Mouse (Mus musculus) midbrain, embryonic 15.5 days (tissue): ENCODE data around the gene Epha8. TPM values are rescaled to one million over a fixed set of nuclear protein-coding genes. Genes with fewer than 3 reads are reported as not detected.

Experiments
- ATAC-seq: fragments of 200-750 bp; cut with Nextera tagmentation; replicated peaks from 2 replicates; pipeline ENCODE4 v1.8.0; 2017; ENCODE audit warnings: moderate TSS enrichment
- H3K27ac ChIP-seq: fragments of 300-500 bp; sonication (generic); 2 replicates; pipeline ENCODE4 v1.5.1; 2015; ENCODE audit warnings: mild to moderate bottlenecking, inconsistent platforms
- H3K27me3 ChIP-seq: fragments of 300-500 bp; sonication (generic); replicated peaks from 2 replicates; pipeline ENCODE4 v1.6.1; 2015; ENCODE audit warnings: inconsistent platforms
- H3K36me3 ChIP-seq: fragments of 300-500 bp; sonication (generic); replicated peaks from 2 replicates; pipeline ENCODE4 v1.6.1; 2015; ENCODE audit warnings: inconsistent platforms
- H3K4me1 ChIP-seq: fragments of 300-500 bp; sonication (generic); 2 replicates; pipeline ENCODE4 v1.6.1; 2015; ENCODE audit warnings: inconsistent platforms
- H3K4me2 ChIP-seq: fragments of 300-500 bp; sonication (generic); 2 replicates; pipeline ENCODE4 v1.6.1; 2015; ENCODE audit warnings: inconsistent platforms, mild to moderate bottlenecking, moderate library complexity
- H3K4me3 ChIP-seq: fragments of 300-500 bp; sonication (generic); 2 replicates; pipeline ENCODE4 v1.5.1; 2015; ENCODE audit warnings: mild to moderate bottlenecking, inconsistent platforms
- H3K9ac ChIP-seq: fragments of 300-500 bp; sonication (generic); 2 replicates; pipeline ENCODE4 v1.6.1; 2015; ENCODE audit warnings: mild to moderate bottlenecking, inconsistent platforms
- H3K9me3 ChIP-seq: fragments of 300-500 bp; sonication (generic); 2 replicates; pipeline ENCODE4 v1.6.1; 2016; ENCODE audit warnings: inconsistent platforms
- WGBS: fragments of 180-500 bp; shearing (Covaris S2); methylation state at CpG from one replicate; pipeline ENCODE4 v1.1.7; 2015; ENCODE audit warnings: mixed read lengths; 5-methylcytosine and 5-hydroxymethylcytosine counted together
- polyA plus RNA-seq: library from polyadenylated mRNA; unstranded; fragments of >200 nt; fragmentation: Nextera tagmentation; extraction: Ambion mirVana; gene quantifications from 2 replicates; pipeline ENCODE4 v1.2.1, GENCODE M21; 2015

Epha8 gene
- polyA plus RNA-seq, 1 experiment from 2014 or later = 23.1 TPM

DNA sequence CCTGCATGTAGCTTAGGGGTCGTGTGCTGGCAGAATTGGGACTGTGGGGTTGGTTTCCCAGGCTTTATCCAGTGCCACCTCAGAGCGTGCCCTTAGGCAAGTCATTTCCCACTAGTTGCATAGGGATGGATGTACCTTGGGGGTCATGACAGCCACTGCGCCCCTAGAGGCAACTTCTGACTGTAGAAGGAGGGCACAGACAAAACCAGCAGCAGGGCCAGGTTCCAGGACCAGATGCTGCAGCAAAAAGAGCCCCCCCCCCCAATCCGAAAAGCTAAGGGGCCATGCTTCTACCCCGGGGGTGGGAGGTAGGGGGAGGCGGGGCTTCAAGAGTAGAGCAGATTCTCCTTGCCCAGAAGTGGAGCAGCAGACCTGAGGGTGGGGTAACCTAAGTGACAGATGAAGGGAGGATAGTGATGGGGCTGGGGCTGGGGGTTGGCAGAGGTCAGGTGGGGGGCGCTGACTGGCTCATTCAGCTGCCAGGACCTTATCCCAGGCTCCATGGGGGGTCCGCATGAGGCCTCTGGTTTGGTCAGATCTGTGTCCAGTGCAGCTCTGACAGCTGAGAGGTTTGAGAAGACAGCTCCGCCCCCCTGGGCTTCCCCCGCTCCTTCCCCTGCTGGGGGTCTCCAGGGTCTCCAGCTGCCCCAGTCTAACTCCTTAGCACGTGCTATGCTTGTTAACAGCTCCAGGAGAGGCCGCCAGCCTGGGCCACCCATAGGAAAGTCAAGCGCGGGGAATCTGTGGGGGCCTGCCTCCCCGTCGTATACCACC is 13.1 kb upstream of the Epha8 start:
- peaks cover 42% of the 10 kb centered on the region for H3K27me3 ChIP-seq
- no peak overlapping the region for H3K4me2 ChIP-seq
- no peak overlapping the region for H3K9ac ChIP-seq
- peaks cover 54% of the 10 kb centered on the region for H3K4me1 ChIP-seq
- WGBS = 31% methylated on average over 16 of the region's 16 CpGs
- no peak overlapping the region for H3K27ac ChIP-seq
- no peak for ATAC-seq
- H3K36me3 ChIP-seq = no peaks in the 10 kb centered on the region
- no peak overlapping the region for H3K4me3 ChIP-seq
- no peaks in the 10 kb centered on the region for H3K9me3 ChIP-seq

DNA sequence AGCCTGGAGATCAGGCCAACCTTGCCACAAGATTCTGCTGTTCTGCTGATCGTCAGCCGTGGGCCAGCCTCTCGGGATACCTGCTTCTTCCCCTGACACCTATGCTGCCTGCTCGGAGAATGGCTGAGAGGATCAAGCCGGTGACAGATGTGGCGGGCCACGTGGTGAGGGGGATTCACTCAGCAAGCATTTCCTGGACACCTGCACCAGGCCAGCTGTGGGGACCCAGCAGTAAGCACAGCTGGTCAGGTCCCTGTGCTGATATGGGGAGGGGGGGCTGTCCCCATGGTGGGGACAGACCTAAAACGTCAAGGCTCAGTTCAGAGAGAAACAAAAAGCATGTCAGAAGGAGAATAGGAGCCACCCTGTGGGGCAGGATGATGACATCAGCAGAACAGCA is 12.5 kb upstream of the Epha8 start:
- H3K4me3 ChIP-seq = no peak overlapping the region
- H3K9ac ChIP-seq = no peak overlapping the region
- whole genome bisulfite sequencing = 48% methylated on average over 8 of the region's 8 CpGs
- no peaks in the 10 kb centered on the region for H3K9me3 ChIP-seq
- H3K27me3 ChIP-seq = peaks cover 40% of the 10 kb centered on the region
- no peak for ATAC-seq
- H3K36me3 ChIP-seq = no peaks in the 10 kb centered on the region
- H3K27ac ChIP-seq = no peak overlapping the region
- no peak overlapping the region for H3K4me2 ChIP-seq
- peaks cover 55% of the 10 kb centered on the region for H3K4me1 ChIP-seq

DNA sequence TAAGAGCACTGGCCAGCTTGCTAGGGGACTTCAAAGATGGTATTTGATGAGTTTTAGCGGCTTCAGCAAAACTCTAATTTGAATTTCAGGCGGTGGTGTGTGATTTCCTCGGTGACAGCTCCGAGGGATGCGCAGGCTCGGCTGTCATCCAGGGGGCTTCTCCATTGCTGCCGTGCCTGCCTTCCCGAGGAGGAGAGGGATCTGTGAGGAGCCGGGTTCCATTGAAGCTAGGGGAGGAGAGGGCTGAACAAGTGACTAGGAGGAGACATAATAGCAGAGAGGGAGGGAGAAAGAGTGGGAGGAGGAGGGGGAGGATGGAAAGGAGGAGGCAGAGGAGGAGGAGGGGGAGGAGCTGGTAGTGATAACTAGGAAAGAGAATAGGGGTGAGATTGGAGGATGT is 10.9 kb upstream of the Epha8 start:
- H3K4me1 ChIP-seq = peaks cover 61% of the 10 kb centered on the region
- WGBS = 4% methylated on average over 9 of the region's 9 CpGs
- peak overlapping the region; percentile 28 for H3K4me2 ChIP-seq
- no peak overlapping the region for H3K9ac ChIP-seq
- H3K9me3 ChIP-seq = no peaks in the 10 kb centered on the region
- peak; percentile 24; the same call in 1 of the 2 replicates for ATAC-seq
- peak overlapping the region; percentile 69 for H3K27ac ChIP-seq
- no peak overlapping the region for H3K4me3 ChIP-seq
- no peaks in the 10 kb centered on the region for H3K36me3 ChIP-seq
- H3K27me3 ChIP-seq = peaks cover 43% of the 10 kb centered on the region

DNA sequence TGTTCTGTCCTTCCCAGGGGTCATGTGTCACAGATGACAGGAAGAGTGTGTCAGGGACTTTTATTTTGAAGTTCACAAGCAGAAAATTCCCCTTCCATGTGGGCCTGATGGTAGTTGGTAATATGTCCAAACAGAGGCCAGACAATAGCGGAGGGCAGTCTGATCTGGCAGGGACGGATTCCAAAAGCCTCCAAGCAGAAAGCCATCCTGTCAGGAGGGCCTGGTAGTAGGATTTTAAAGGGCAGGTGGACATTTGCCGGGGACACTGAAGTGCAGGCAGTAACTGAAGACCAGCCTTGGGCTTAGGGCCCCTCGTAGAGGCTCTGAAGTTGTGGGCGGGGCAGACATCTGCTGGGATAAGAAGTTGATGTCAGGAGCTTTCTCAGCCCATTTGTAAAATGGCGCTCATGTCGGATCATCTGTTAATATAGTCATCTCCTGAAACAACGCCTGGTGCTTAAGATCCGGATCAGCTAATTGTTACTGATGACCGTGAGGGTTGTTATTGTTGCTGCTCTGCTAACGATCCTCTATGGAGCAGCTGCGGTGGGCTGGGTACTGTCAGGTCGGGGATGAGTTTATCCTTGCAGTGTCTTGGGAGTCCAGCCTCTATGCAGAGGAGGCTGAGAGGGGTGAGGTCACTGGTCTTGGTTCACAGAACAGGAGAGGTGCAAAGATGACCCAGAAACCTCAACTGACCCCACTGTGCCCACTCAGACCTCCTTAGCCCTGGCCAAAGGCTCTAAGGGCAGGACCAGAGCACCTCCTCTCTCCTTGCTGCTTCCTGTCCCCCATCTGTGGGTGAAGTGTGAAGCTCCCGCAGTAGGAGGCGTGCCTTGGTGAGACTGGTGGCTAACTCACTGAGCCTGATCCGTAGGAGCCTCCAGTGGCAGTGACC is 10.1 kb upstream of the Epha8 start:
- Histone ChIP-seq H3K27ac (peak overlapping the region; percentile 69), H3K9ac (no peak overlapping the region), H3K27me3 (peaks cover 38% of the 10 kb centered on the region), H3K36me3 (no peaks in the 10 kb centered on the region), H3K4me2 (peak overlapping the region; percentile 28; the same call in 1 of the 2 replicates), H3K4me3 (no peak overlapping the region), H3K4me1 (peaks cover 64% of the 10 kb centered on the region), H3K9me3 (no peaks in the 10 kb centered on the region)
- WGBS = 15% methylated on average over 16 of the region's 16 CpGs
- no peak for ATAC-seq

DNA sequence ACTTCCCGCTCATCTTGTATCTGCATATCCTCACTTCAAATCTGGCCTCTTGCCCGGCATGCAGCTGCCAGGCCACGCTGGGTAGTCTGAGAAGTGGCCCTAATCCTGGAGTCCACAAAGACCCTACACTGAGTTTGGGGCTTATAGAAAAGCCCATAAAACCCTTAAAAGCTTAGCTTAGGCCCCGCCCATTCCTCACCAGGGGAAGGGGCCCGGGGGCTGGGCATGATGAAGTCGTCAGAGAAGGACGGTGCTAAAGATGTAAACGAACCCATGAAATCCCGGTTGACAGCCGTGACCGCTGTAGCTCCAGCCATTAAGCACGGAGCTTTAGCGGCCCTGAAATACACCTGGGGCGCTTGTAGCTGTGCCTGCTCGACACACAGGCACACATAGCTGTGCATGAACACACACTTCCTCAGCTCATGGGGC is 8.4 kb upstream of the Epha8 start:
- H3K4me1 ChIP-seq = peaks cover 64% of the 10 kb centered on the region
- H3K4me2 ChIP-seq = no peak overlapping the region
- no peaks in the 10 kb centered on the region for H3K9me3 ChIP-seq
- H3K27ac ChIP-seq = no peak overlapping the region; the same call in 1 of the 2 replicates
- no peaks in the 10 kb centered on the region for H3K36me3 ChIP-seq
- H3K27me3 ChIP-seq = peaks cover 46% of the 10 kb centered on the region
- ATAC-seq = peak; percentile 73
- WGBS = 14% methylated on average over 15 of the region's 15 CpGs
- H3K4me3 ChIP-seq = no peak overlapping the region
- no peak overlapping the region for H3K9ac ChIP-seq

DNA sequence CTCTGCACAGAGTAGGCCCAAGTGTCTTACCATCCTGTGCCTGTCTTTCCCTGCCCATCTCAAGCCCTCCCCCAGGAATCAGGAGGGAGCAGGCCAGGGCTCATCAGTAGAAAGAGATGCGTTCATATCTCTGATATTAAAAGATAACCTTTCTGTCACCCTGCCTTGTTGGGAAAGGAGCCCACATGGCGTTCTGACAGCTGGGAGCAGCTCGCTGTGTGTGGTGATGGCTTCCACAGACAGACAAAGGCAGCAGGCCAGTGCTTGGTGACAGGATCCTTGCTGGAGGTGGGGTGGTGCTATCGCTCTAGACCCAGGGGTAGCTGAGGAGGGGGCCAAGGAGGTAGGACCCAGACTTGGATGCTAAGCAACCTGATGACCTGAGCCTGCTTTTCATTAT is 5.8 kb upstream of the Epha8 start:
- no peak overlapping the region for H3K9ac ChIP-seq
- peaks cover 54% of the 10 kb centered on the region for H3K27me3 ChIP-seq
- H3K4me3 ChIP-seq = no peak overlapping the region
- WGBS = 48% methylated on average over 4 of the region's 4 CpGs
- H3K27ac ChIP-seq = no peak overlapping the region
- no peaks in the 10 kb centered on the region for H3K36me3 ChIP-seq
- H3K9me3 ChIP-seq = no peaks in the 10 kb centered on the region
- ATAC-seq = no peak
- H3K4me2 ChIP-seq = no peak overlapping the region
- H3K4me1 ChIP-seq = peaks cover 40% of the 10 kb centered on the region

DNA sequence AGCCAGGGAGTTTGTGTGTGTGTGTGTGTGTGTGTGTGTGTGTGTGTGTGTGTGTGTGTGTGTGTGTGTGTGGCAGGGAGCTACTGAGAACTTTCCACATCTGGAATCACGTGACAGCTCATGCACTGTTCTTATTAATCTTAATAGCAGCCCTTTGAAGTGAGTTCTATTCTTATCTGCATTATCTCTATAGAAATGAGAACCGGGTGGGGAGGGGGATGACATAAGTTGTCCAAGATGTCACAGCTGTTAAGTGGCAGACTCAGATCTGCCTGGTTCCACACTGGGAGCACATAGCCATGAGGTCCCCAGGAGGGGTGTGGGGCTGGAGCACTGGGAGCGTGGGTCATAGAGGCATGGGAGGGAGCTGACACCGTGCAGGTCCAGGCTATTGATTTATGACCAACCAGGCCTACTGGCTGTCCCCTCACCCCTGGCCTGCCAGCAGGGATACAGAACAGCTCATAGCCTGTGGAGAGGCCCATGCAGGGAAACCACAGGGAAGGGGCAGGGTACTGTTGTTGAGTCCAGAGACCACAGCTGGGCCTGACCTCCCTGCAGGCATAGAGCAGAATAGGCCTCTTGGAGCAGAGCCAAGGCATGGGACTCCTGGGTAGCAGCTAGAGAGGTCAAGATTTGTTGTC is 5.1 kb upstream of the Epha8 start:
- Histone ChIP-seq H3K4me1 (peaks cover 40% of the 10 kb centered on the region), H3K27ac (no peak overlapping the region), H3K9me3 (no peaks in the 10 kb centered on the region), H3K9ac (no peak overlapping the region), H3K27me3 (peaks cover 58% of the 10 kb centered on the region), H3K36me3 (no peaks in the 10 kb centered on the region), H3K4me2 (no peak overlapping the region), H3K4me3 (no peak overlapping the region)
- no peak for ATAC-seq
- 48% methylated on average over 4 of the region's 4 CpGs for WGBS

DNA sequence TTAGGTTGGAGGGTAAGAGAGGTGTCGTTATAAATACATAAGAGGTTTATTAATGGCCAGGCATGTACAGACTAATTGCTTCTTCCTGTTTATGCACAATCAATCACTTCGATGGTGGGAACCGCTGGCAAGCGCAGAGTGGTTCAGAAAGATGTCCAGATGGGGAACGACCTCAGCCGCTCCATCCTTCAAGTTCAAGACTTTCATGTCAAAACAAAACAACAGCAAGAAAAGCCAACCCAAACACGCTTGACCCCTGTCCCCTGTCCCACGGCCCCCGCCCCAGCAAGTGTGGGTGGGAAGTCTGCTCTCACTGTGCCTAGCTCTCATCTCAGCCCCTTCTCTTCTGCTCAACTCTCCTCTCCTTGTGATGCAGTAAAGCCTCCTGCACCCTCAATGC is 4.0 kb upstream of the Epha8 start:
- no peak overlapping the region for H3K9ac ChIP-seq
- H3K4me1 ChIP-seq = peaks cover 35% of the 10 kb centered on the region
- H3K9me3 ChIP-seq = no peaks in the 10 kb centered on the region
- H3K4me2 ChIP-seq = no peak overlapping the region
- H3K27me3 ChIP-seq = peaks cover 67% of the 10 kb centered on the region
- ATAC-seq = no peak
- H3K36me3 ChIP-seq = no peaks in the 10 kb centered on the region
- 80% methylated on average over 9 of the region's 9 CpGs for WGBS
- H3K4me3 ChIP-seq = no peak overlapping the region
- no peak overlapping the region for H3K27ac ChIP-seq

DNA sequence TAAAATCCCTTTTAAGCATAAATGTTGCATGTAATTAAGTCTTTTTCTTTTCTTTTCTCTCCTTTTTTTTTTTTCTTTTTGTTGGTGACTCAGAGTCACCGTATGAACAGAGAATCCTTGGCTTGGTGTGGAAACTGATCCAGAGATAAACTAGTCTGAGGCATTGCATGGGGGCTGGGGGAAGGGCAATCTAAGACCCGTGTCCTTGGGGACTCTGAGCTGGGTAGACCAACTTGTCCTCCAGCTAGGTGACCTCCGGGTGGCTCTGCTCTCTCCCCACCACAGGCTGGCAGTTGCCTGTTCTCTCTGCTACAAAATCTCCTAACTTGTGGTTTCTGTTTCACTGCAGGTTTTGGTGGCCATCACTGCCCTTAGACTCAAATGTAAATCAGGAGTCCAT is 3.5 kb upstream of the Epha8 start:
- Histone ChIP-seq H3K4me3 (no peak overlapping the region), H3K4me1 (peaks cover 31% of the 10 kb centered on the region), H3K9me3 (no peaks in the 10 kb centered on the region), H3K9ac (no peak overlapping the region), H3K27ac (no peak overlapping the region), H3K27me3 (peaks cover 72% of the 10 kb centered on the region), H3K4me2 (no peak overlapping the region), H3K36me3 (no peaks in the 10 kb centered on the region)
- ATAC-seq = no peak
- WGBS = 54% methylated on average over 3 of the region's 3 CpGs

DNA sequence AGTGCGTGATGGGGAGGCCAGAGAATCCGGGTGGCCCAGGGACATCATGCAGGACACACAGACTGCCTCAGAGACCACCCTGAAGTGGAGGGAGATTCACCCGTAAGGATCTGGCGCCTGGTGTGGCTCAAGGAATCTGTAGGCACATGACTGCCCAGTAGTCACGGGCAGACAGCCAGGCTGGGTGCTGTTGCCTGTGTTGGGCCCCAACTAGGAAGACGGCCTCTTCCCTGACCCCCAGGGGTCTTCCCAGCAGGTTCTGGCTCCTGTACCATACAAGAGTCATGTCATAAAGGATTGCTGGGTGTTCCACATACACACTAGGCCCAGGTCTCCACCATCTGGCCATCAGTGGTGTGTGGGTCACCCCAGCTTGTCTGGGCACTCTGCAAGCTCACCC is 2.1 kb downstream of the Epha8 start:
- Histone ChIP-seq H3K27ac (no peak overlapping the region), H3K9ac (no peak overlapping the region), H3K9me3 (no peaks in the 10 kb centered on the region), H3K4me2 (peak overlapping the region; percentile 97), H3K4me1 (peaks cover 33% of the 10 kb centered on the region), H3K27me3 (peaks cover 89% of the 10 kb centered on the region), H3K4me3 (0 out of 2 replicates have a peak overlapping the region, but pooled peaks have one; percentile 3), H3K36me3 (no peaks in the 10 kb centered on the region)
- 54% methylated on average over 6 of the region's 6 CpGs for WGBS
- no peak for ATAC-seq

DNA sequence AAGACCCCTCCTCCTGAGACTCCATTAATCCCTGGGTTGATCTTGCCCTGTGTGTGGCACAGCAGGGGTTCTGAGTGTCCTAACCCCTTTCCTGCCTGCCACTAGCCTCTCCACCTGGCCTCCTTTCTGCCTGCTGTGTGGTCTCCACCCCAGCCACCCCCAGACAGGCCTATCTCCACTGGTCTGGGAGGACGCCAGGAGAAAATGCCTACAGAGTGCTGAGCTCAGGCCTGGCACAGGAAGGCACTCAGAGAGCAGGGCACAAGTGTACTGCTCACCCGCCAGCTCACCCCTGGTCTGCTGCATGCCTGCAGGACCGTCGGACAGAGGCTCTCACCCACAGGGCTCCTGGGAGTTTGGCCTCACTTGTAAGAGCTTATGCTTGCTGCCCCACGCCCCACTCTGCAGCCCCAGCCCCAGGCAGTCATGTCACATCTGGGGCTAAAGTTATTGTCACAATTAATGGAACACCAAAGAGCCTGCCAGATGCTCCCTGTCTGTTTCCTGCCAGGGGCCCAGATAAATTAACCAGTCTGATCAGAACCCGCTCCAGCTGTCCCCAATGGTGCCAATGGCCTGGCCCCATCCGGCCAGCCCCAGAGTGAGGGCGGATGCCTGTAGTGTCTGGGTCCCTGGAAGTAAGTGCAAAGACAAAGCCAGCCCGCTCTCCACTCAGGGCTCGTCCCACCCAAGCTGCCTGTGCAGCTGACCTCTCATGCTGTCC is 7.2 kb downstream of the Epha8 start:
- Histone ChIP-seq H3K9me3 (no peaks in the 10 kb centered on the region), H3K36me3 (no peaks in the 10 kb centered on the region), H3K9ac (no peak overlapping the region), H3K4me2 (no peak overlapping the region), H3K4me3 (no peak overlapping the region), H3K27ac (no peak overlapping the region), H3K4me1 (peaks cover 35% of the 10 kb centered on the region; the same call in 1 of the 2 replicates), H3K27me3 (peaks cover 61% of the 10 kb centered on the region)
- ATAC-seq = no peak
- 33% methylated on average over 10 of the region's 10 CpGs for WGBS
